Comparison of ENCODE assay signal across 8 mouse cellular contexts in the genomic region with DNA sequence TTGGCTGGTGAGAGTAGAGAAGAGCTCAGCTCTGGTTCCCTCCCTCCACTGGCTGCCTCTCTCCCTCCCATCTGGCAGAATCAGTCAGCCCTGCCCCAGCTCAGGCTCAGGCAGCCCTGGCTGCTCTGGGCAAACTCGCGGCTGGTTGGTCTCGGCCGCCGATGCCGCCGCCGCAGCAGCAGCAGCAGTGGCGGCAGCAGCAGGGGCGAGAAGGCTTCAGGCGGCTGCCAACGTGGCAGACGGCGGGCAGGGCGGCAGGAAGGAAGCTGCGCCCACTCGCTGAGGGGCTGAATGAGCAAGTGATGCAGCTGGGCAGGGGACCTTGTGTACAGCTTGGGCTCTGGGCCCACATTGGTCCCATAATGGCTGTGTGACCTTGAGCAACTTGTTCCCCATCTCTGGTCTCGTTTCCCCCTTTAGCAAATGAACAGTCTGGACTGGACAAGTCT. TPM values are rescaled to one million over a fixed set of nuclear protein-coding genes. Genes with fewer than 3 reads are reported as not detected.
DNase-seq lines count a peak whose midpoint lies in the region; ATAC-seq and TF ChIP-seq lines count a peak whose summit lies in the region.

No protein-coding gene starts in this region.

- no peak for TF ChIP-seq EP300 in MEL (IDR thresholded peaks at IDR 0.05; ENCODE audit: low read depth in 1 of 2, low read length in 2 of 2)

- H3K36me3 ChIP-seq in MEL (ENCODE audit: control insufficient read depth in 1 of 2, insufficient read depth in 2 of 2, low read length in 2 of 2): peaks cover 0 to 3% of the 10 kb centered on the region in 2 experiments; a peak in 1 of 4 replicates

- H3K27me3 ChIP-seq in MEL (ENCODE audit: control insufficient read depth in 1 of 2, insufficient read depth in 2 of 2, low read length in 2 of 2): peaks cover 0 to 3% of the 10 kb centered on the region in 2 experiments; a peak in 2 of 4 replicates

- ATAC-seq in megakaryocyte, adult 5-6 weeks (ENCODE audit: poor library complexity, severe bottlenecking): peak; percentile 51

- TF ChIP-seq CTCF in MEL (IDR thresholded peaks at IDR 0.05 in 2 of 3, conservative IDR thresholded peaks at IDR 0.05 in 1 of 3; ENCODE audit: control insufficient read depth in 1 of 3, insufficient read depth in 1 of 3, low read depth in 2 of 3, low read length in 3 of 3, poor library complexity in 1 of 3, severe bottlenecking in 1 of 3): no peak

- no peak for TF ChIP-seq RAD21 in MEL (IDR thresholded peaks at IDR 0.05; ENCODE audit: low read depth, low read length)

- no peaks in the 10 kb centered on the region for H3K79me2 ChIP-seq in MEL (ENCODE audit: control insufficient read depth, insufficient read depth, low read length, poor library complexity)

- H3K9me3 ChIP-seq in MEL (replicated peaks; ENCODE audit: insufficient read depth, low read length): no peaks in the 10 kb centered on the region

- H3K4me3 ChIP-seq in MEL (ENCODE audit: control insufficient read depth in 1 of 2, insufficient read depth in 1 of 2, low read depth in 2 of 2, low read length in 2 of 2): no peak overlapping the region; a peak in 1 of 4 replicates

- peak overlapping the region; percentile 27; the same call in 1 of the 2 replicates for H3K9ac ChIP-seq in MEL (ENCODE audit: control insufficient read depth, low read depth, low read length, poor library complexity, severe bottlenecking)

- no peak overlapping the region for H3K27ac ChIP-seq in MEL (ENCODE audit: control insufficient read depth, low read depth, low read length)

- no peak for TF ChIP-seq POLR2A in MEL (IDR thresholded peaks at IDR 0.05; ENCODE audit: control insufficient read depth in 1 of 2, insufficient read depth in 1 of 2, low read depth in 1 of 2, low read length in 2 of 2, poor library complexity in 1 of 2)

- peaks cover 0 to 7% of the 10 kb centered on the region in 2 experiments; a peak in 3 of 4 replicates for H3K4me1 ChIP-seq in MEL (ENCODE audit: control insufficient read depth in 1 of 2, insufficient read depth in 2 of 2, low read length in 2 of 2)

- peak; percentile 64 for DNase-seq in adrenal gland, adult 2 months
- no peak for DNase-seq in adrenal gland, postnatal 4 days (ENCODE audit: low spot score in 2 of 2)
- DNase-seq in MEL (ENCODE audit: low read depth, low spot score): no peak
- DNase-seq in fibroblast of lung, adult 2 months (ENCODE audit: low read depth): peak; percentile 73
- peak; percentile 72 for DNase-seq in heart, postnatal 4 days
- peak; percentile 58 to 62 for DNase-seq in layer of hippocampus, postnatal 14 days (ENCODE audit: low spot score in 2 of 2)
- DNase-seq in spleen, postnatal 14 days (ENCODE audit: low spot score in 2 of 2): peak; percentile 31 to 56

TF ChIP-seq in MEL, 35 proteins besides CTCF, POLR2A, EP300 and RAD21:
- TF ChIP-seq SMC3 (IDR thresholded peaks at IDR 0.05; ENCODE audit: low read depth, low read length): no peak
- no peak for TF ChIP-seq JUND (IDR thresholded peaks at IDR 0.05; ENCODE audit: low read depth, low read length)
- TF ChIP-seq ZC3H11A (IDR thresholded peaks at IDR 0.05; ENCODE audit: low read depth, low read length): no peak
- no peak for TF ChIP-seq POLR2AphosphoS5 (IDR thresholded peaks at IDR 0.05; ENCODE audit: borderline replicate concordance, low read depth, low read length)
- no peak for TF ChIP-seq KAT2A (conservative IDR thresholded peaks at IDR 0.05; ENCODE audit: low read depth, low read length)
- TF ChIP-seq SIN3A (IDR thresholded peaks at IDR 0.05; ENCODE audit: low read length): no peak
- TF ChIP-seq USF2 (IDR thresholded peaks at IDR 0.05; ENCODE audit: borderline replicate concordance in 1 of 2, insufficient read depth in 1 of 2, low read depth in 1 of 2, low read length in 2 of 2): no peak
- no peak for TF ChIP-seq ELF1 (IDR thresholded peaks at IDR 0.05; ENCODE audit: low read depth, low read length)
- no peak for TF ChIP-seq NRF1 (IDR thresholded peaks at IDR 0.05; ENCODE audit: insufficient read depth, low read depth, low read length, poor library complexity, severe bottlenecking)
- TF ChIP-seq MAFK (IDR thresholded peaks at IDR 0.05; ENCODE audit: borderline replicate concordance, low read depth, low read length): no peak
- TF ChIP-seq MXI1 (IDR thresholded peaks at IDR 0.05; ENCODE audit: low read depth, low read length): no peak
- no peak for TF ChIP-seq RCOR1 (IDR thresholded peaks at IDR 0.05; ENCODE audit: low read depth, low read length)
- TF ChIP-seq CHD2 (IDR thresholded peaks at IDR 0.05; ENCODE audit: low read length): no peak
- TF ChIP-seq E2F4 (IDR thresholded peaks at IDR 0.05; ENCODE audit: borderline replicate concordance, low read depth, low read length): no peak

RNA-seq across cellular contexts. Expression of gene Wasf2, which starts 37.8 kb away (rescaled TPM):
- total RNA-seq in adrenal gland, adult 2 months (2021): 100 to 1,000 TPM in 1 of 2 experiments, 10 to 100 TPM in 1; 99.4 to 130 TPM
- 43.2 and 57.0 TPM in 2 replicates for polyA plus RNA-seq in adrenal gland, adult 2 months (2012; rRNA removed)
- 100 to 1,000 TPM; 155 to 157 TPM for total RNA-seq in adrenal gland, postnatal 4 days (2021)
- total RNA-seq in MEL (2012; rRNA removed): 16.4 and 18.4 TPM in 2 replicates
- polyA plus RNA-seq in MEL (2012; ENCODE audit: insufficient read depth in 1 of 2, insufficient read length in 2 of 2, low read depth in 1 of 2, low replicate concordance in 2 of 2, missing spikeins in 1 of 2): 10 to 100 TPM in 1 of 2 experiments, not detected in 1; 53.7 TPM
- 100 to 1,000 TPM; 141 to 149 TPM for total RNA-seq in heart, postnatal 4 days (2021)
- 10 to 100 TPM; 37.4 to 45.0 TPM for total RNA-seq in layer of hippocampus, postnatal 14 days (2021)
- 226 and 236 TPM in 2 replicates for total RNA-seq in megakaryocyte, adult 5-6 weeks (2015)
- 56.9 and 75.4 TPM in 2 replicates for total RNA-seq in megakaryocyte, adult 5-6 weeks (2017)

Comparison
In these comparisons a context has a peak if more than half of its experiments do, and no peak if none do; other contexts are left out.
1. DNase-seq: peak in adrenal gland, adult 2 months (single experiment), fibroblast of lung, adult 2 months (single experiment), heart, postnatal 4 days (single experiment), layer of hippocampus, postnatal 14 days (2 of 2) and spleen, postnatal 14 days (2 of 2); none in adrenal gland, postnatal 4 days (0 of 2) and MEL (single experiment).